Mouse (Mus musculus) lung, postnatal 25 days (tissue): Measurements from ENCODE around the gene Zfp558.
"Not testable (repeated sequence)": the region's sequence is repeated elsewhere in the genome, so short reads cannot be mapped to it uniquely, and the experiment has no call there.

Experiments used
- DNase-seq: peaks from one replicate; pipeline ENCODE4 v3.0.0; 2022; ENCODE audit warnings: low spot score

Zfp558 gene

DNA sequence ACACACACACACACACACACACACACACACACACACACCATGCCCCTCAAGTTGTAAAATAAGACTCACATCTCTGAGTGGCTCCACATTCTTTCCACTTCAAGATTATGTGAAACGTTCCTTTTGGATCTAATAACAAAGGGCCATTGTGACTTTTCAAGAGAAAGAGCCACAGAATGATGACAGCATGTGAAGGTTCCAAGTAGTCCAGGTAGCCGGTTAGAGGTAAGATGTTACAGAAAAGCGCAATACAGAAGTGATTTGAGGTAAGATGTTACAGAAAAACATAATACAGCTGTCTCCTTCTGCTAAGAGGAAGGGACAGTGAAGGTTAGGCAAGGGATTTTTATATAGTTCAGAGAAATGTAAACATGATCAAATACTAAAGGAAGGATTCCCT is at the start of gene Zfp558, which contains the start of gene Mbd3l1:
Gene Zfp558, minus strand, starts transcription at position 101 of the 400 bp plus-strand sequence.
Gene Mbd3l1, plus strand, starts transcription at position 192 of the 400 bp plus-strand sequence.
- no peak for DNase-seq

DNA sequence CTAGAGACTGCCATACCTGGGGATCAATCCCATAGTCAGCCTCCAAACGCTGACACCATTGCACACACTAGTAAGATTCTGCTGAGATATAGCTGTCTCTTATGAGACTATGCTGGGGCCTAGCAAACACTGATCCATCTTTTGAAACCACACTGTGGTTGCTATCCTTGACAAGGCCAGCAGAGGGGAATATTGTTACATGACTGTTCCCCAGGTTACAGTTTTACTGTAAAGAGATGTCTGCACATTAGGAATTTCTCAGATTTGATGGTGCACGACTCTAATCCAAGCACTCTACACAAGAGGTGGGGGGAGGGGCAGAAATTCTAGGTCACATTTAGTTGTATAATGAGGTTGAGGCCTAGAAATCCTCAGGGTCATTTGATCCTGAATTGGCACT is 30.0 kb upstream of the Zfp558 start:
- DNase-seq, result no peak

DNA sequence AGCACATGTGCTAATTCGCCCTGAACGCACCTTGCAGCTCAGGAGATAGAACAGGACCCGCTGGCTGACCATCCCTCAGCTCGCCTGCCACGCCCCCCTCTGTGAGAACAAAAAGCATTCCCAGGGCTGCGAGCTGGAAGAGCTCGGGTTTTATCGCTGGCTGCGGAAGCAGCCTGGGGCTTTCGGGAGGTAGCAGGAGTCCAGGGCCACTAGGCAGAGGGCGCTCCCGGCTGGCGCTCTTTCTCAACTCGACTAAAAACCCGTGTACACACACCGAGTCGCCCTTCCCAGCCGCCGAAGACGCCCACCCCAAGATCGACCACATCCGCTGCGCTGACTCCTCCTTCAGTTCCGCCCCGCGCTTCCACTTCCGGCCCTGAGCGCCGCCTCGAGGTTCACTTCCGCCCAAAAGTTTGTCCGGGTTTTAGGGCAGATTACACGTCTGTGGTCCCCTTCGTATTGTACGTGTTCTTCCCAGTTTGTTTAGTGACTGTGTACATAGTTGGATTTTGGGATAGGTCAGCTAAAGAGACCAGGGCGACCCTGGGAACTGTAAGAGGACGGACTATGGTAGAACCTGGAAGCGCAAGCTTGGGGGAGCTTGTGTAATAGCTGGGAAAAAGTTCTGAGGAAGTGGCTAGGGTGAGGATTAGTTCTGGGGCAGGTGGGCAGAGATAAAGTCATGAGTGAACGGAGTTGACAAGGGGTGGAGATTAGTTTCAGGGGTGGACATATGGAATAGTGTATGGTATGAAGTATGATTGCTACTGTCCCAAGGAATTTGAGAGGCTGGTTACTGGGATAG is 4.5 kb downstream of the Zfp558 start:
- peak; percentile 56 for DNase-seq

DNA sequence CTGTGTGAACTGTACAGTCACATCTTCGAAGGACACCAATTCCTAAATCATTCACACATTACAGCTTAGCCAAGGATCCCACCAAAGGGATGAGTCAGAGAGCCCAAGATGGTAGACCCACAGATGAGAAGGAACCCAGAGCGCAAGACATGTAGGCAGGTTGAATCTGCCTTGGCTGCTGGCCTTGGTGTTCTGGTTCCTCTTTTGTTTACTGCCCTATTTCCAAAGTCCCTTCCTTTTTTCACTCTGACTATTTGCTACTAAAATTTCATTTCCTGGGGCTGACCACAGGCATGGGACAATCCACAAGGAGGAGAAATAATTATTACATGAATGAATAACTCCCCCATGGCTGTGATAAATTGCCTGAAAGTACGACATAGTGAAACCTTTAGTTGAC is 10.1 kb downstream of the Zfp558 start:
- DNase-seq, result no peak

DNA sequence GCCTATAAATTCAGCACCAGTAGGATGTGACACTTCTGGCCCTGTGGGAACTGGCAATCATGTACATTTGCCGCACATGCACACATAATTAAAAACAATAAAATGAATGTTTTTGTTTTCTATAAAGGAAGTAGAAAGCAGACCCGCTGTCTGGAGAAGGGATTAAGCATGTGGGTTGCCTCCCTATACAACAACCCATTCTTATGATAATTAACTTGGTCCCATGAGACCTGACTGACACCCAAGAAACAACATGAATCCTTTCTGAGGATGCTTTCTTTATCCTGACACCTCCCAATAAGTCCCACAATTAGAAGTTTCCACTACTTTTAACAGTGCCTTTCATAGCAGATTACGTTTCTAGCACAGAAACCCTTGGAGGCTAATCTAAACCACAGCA is 10.7 kb downstream of the Zfp558 start:
- DNase-seq, result no peak

DNA sequence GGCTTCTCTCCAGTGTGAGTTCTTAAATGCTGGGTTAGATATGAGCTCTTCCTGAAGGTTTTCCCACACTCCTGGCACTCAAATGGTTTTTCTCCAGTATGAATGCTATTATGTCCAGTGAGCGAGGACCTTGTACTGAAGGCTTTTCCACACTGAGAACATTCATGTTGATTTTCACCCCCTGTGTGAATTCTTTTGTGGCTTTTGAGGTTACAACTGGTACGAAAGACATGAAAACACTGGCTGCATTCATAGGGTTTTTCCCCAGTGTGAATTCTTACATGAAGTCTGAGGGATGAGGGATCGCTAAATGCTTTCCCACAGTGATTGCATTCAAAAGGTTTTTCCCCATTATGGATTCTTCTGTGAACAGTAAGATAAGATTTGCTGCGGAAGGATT is 21.5 kb downstream of the Zfp558 start:
- DNase-seq, result no peak

DNA sequence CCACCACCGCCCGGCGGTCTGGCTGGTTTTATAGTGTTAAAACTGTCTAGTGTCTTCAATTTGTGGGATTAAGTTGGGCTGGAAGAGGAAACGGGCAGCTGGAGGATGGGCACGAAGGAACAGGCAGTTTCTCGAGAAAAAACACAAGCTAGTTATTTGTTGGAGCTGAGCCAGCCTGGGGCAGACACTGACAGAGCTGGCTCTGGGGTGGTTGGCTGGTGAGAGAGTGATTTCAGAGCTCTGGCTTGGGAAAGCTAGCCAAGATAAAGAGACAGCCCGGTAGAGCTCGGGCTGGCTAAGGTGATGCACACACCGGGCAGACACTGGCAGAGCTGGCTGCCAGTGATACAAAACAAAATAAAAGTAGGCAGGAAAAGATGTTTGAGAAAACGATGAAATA is 46.4 kb downstream of the Zfp558 start:
- DNase-seq, result no peak

DNA sequence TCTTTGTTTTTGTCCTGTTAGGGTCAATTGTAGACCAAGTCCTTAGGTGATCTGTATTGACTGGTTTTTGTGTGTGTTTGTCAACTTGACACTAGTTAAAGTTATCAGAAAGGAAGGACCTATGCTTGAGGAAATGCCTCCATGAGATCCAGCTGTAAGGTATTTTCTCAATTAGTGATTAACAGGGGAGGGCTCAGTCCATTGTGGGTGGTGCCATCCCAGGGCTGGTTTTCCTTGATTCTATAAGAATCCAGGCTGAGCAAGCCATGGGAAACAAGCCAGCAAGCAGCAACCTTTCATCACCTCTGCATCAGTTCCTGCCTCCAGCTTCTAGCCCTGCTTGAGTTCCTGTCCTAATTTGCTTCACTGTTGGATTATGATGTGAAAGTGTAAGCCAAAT is 47.7 kb downstream of the Zfp558 start, which contains the start of gene Mbd3l2:
Gene Mbd3l2, plus strand, starts transcription at position 301 of the 400 bp plus-strand sequence.
- no peak for DNase-seq

DNA sequence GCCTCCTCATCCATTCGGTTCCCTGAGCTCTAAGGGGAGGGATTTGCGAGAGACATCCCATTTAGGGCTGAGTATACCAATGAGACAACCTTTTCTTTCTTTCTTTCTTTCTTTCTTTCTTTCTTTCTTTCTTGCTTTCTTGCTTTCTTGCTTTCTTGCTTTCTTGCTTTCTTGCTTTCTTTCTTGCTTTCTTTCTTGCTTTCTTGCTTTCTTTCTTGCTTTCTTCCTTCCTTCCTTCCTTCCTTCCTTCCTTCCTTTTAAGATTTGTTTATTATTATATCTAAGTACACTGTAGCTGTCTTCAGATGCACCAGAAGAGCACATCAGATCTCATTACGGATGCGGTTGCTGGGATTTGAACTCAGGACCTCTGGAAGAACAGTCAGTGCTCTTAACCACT is 65.7 kb downstream of the Zfp558 start:
- not testable (repeated sequence) for DNase-seq
